Mouse (Mus musculus): ENCODE results near the gene Gm14597.
"Not testable (repeated sequence)": the region's sequence is repeated elsewhere in the genome, so short reads cannot be mapped to it uniquely, and the experiment has no call there.

GRCm38 (mm10) chrX:53611395-53611794 lies 2.6 kb upstream of the Gm14597 start:
- not testable (repeated sequence) for TF ChIP-seq CTCF (conservative IDR thresholded peaks at IDR 0.05; ENCODE audit: low read length); NANOG (IDR thresholded peaks at IDR 0.05; ENCODE audit: borderline replicate concordance, low read length); POU5F1 (IDR thresholded peaks at IDR 0.05; ENCODE audit: borderline replicate concordance, low read length)
